Mouse (Mus musculus) liver, embryonic 11.5 days (tissue): ENCODE measurements at regions not wholly inside any gene's neighbourhood (a gene's known extent, or its start where the extent isn't known, plus 50 kb on each side); places are given as distances from the start of the nearest gene placed in this dataset.

Source experiments
- ATAC-seq: fragments of 200-750 bp; cut with Nextera tagmentation; replicated peaks from 2 replicates; pipeline ENCODE4 v1.8.0; 2017; ENCODE audit warnings: moderate number of reproducible peaks, mild to moderate bottlenecking, moderate TSS enrichment, moderate library complexity; ENCODE audit not compliant: low FRiP score
- DNase-seq: peaks from one replicate; pipeline ENCODE4 v3.0.0-alpha.2; 2017; ENCODE audit warnings: low spot score
- H3K27ac ChIP-seq: fragments of 300-500 bp; sonication (generic); 2 replicates; pipeline ENCODE4 v1.5.1; 2014; ENCODE audit warnings: mild to moderate bottlenecking, low read depth, low read length, control low read depth
- H3K27me3 ChIP-seq: fragments of 300-500 bp; sonication (generic); replicated peaks from 2 replicates; pipeline ENCODE4 v1.6.1; 2014; ENCODE audit warnings: low read length, mixed read lengths; ENCODE audit not compliant: control insufficient read depth, insufficient read depth
- H3K36me3 ChIP-seq: fragments of 300-500 bp; sonication (generic); 2 replicates; pipeline ENCODE4 v1.6.1; 2014; ENCODE audit warnings: mild to moderate bottlenecking, low read length, moderate library complexity, mixed read lengths; ENCODE audit not compliant: control insufficient read depth, insufficient read depth
- H3K4me1 ChIP-seq: fragments of 300-500 bp; sonication (generic); replicated peaks from 2 replicates; pipeline ENCODE4 v1.6.1; 2014; ENCODE audit warnings: low read length, mixed read lengths; ENCODE audit not compliant: control insufficient read depth, insufficient read depth
- H3K4me2 ChIP-seq: fragments of 300-500 bp; sonication (generic); 2 replicates; pipeline ENCODE4 v1.6.1; 2014; ENCODE audit warnings: mild to moderate bottlenecking, control low read depth, moderate library complexity
- H3K4me3 ChIP-seq: fragments of 300-500 bp; sonication (generic); 2 replicates; pipeline ENCODE4 v1.5.1; 2014; ENCODE audit warnings: low read depth, low read length, control low read depth
- H3K9ac ChIP-seq: fragments of 300-500 bp; sonication (generic); 2 replicates; pipeline ENCODE4 v1.6.1; 2014; ENCODE audit warnings: low read depth, low read length, control low read depth
- H3K9me3 ChIP-seq: fragments of 300-500 bp; sonication (generic); 2 replicates; pipeline ENCODE4 v1.6.1; 2016; ENCODE audit warnings: low read length, inconsistent platforms, mixed read lengths; ENCODE audit not compliant: control insufficient read depth
- WGBS: fragments of 180-500 bp; shearing (Covaris S2); extraction: QIAGEN DNeasy Blood & Tissue Kit; methylation state at CpG from one replicate; pipeline ENCODE4 v1.1.7; 2014; 5-methylcytosine and 5-hydroxymethylcytosine counted together

- Histone ChIP-seq H3K36me3 (no peaks in the 10 kb centered on the region), H3K4me1 (0 out of 2 replicates have a peak, but pooled peaks cover 3% of the 10 kb centered on the region), H3K27me3 (no peaks in the 10 kb centered on the region), H3K9ac (no peak overlapping the region), H3K4me3 (no peak overlapping the region), H3K27ac (no peak overlapping the region; the same call in 1 of the 2 replicates), H3K4me2 (no peak overlapping the region), H3K9me3 (no peaks in the 10 kb centered on the region)
- DNase-seq (no peak), ATAC-seq (no peak)
- 74% methylated on average over 4 of the region's 4 CpGs for WGBS
These were observed 153.1 kb downstream of the Irs2 start for GRCm38 (mm10) chr8:10855131-10855530.

- no peaks in the 10 kb centered on the region for H3K27me3 ChIP-seq
- no peak for DNase-seq
- no peak overlapping the region for H3K4me3 ChIP-seq
- 0 out of 2 replicates have a peak, but pooled peaks cover 3% of the 10 kb centered on the region for H3K4me1 ChIP-seq
- no peak overlapping the region for H3K9ac ChIP-seq
- WGBS, result 43% methylated on average over 6 of the region's 6 CpGs
- H3K36me3 ChIP-seq, result no peaks in the 10 kb centered on the region
- H3K9me3 ChIP-seq, result no peaks in the 10 kb centered on the region
- no peak overlapping the region for H3K27ac ChIP-seq
- H3K4me2 ChIP-seq, result no peak overlapping the region
- peak; percentile 65 for ATAC-seq
These were observed 153.7 kb downstream of the Irs2 start for GRCm38 (mm10) chr8:10854600-10854999.

- no peaks in the 10 kb centered on the region; the same call in 1 of the 2 replicates for H3K27me3 ChIP-seq
- H3K36me3 ChIP-seq, result no peaks in the 10 kb centered on the region
- no peak overlapping the region for H3K9ac ChIP-seq
- no peak overlapping the region for H3K4me3 ChIP-seq
- 63% methylated on average over 5 of the region's 5 CpGs for WGBS
- no peaks in the 10 kb centered on the region for H3K9me3 ChIP-seq
- H3K4me1 ChIP-seq, result 0 out of 2 replicates have a peak, but pooled peaks cover 3% of the 10 kb centered on the region
- no peak overlapping the region for H3K4me2 ChIP-seq
- DNase-seq (no peak), ATAC-seq (no peak)
- no peak overlapping the region for H3K27ac ChIP-seq
These were observed 154.4 kb downstream of the Irs2 start for GRCm38 (mm10) chr8:10853901-10854300.

GRCm38 (mm10) chr8:10849916-10850315, 158.3 kb downstream of the Irs2 start:
- no peak overlapping the region for H3K4me3 ChIP-seq
- no peaks in the 10 kb centered on the region for H3K36me3 ChIP-seq
- H3K9ac ChIP-seq, result no peak overlapping the region
- DNase-seq (no peak), ATAC-seq (no peak)
- no peaks in the 10 kb centered on the region; the same call in 1 of the 2 replicates for H3K27me3 ChIP-seq
- H3K4me2 ChIP-seq, result no peak overlapping the region
- H3K4me1 ChIP-seq, result no peaks in the 10 kb centered on the region
- no peak overlapping the region for H3K27ac ChIP-seq
- no peaks in the 10 kb centered on the region for H3K9me3 ChIP-seq
- WGBS, result 81% methylated on average over 7 of the region's 7 CpGs

GRCm38 (mm10) chr8:10845607-10846006, 162.7 kb downstream of the Irs2 start:
- DNase-seq (no peak), ATAC-seq (no peak)
- no peak overlapping the region for H3K27ac ChIP-seq
- no peak overlapping the region for H3K4me3 ChIP-seq
- no peak overlapping the region for H3K9ac ChIP-seq
- H3K4me2 ChIP-seq, result no peak overlapping the region
- H3K9me3 ChIP-seq, result no peaks in the 10 kb centered on the region
- peaks cover 2% of the 10 kb centered on the region; the same call in 1 of the 2 replicates for H3K27me3 ChIP-seq
- H3K36me3 ChIP-seq, result no peaks in the 10 kb centered on the region
- WGBS, result 15% methylated on average over 6 of the region's 6 CpGs
- H3K4me1 ChIP-seq, result no peaks in the 10 kb centered on the region

GRCm38 (mm10) chr8:10840853-10841531, 167.3 kb downstream of the Irs2 start:
- whole genome bisulfite sequencing, result 80% methylated on average over 12 of the region's 12 CpGs
- Histone ChIP-seq H3K4me2 (no peak overlapping the region), H3K4me3 (no peak overlapping the region), H3K9me3 (no peaks in the 10 kb centered on the region), H3K9ac (no peak overlapping the region), H3K27ac (no peak overlapping the region), H3K36me3 (no peaks in the 10 kb centered on the region), H3K4me1 (no peaks in the 10 kb centered on the region), H3K27me3 (0 out of 2 replicates have a peak, but pooled peaks cover 2% of the 10 kb centered on the region)
- no peak for DNase-seq
- ATAC-seq, result no peak

- no peak for ATAC-seq
- 94% methylated on average over 1 of the region's 1 CpGs for WGBS
These were observed 168.2 kb downstream of the Irs2 start for GRCm38 (mm10) chr8:10840044-10840443.

GRCm38 (mm10) chr8:10835054-10835453, 173.2 kb downstream of the Irs2 start:
- Histone ChIP-seq H3K4me3 (no peak overlapping the region), H3K9me3 (no peaks in the 10 kb centered on the region), H3K27me3 (no peaks in the 10 kb centered on the region), H3K36me3 (no peaks in the 10 kb centered on the region), H3K27ac (no peak overlapping the region), H3K4me1 (no peaks in the 10 kb centered on the region; the same call in 1 of the 2 replicates), H3K9ac (no peak overlapping the region), H3K4me2 (no peak overlapping the region)
- no peak for DNase-seq
- ATAC-seq, result no peak
- 46% methylated on average over 6 of the region's 6 CpGs for WGBS

More at GRCm38 (mm10) chr8:10840044-10840443, 168.2 kb downstream of the Irs2 start:
- no peak overlapping the region for H3K9ac ChIP-seq
- H3K27ac ChIP-seq, result no peak overlapping the region
- H3K4me1 ChIP-seq, result no peaks in the 10 kb centered on the region; the same call in 1 of the 2 replicates
- H3K27me3 ChIP-seq, result 0 out of 2 replicates have a peak, but pooled peaks cover 2% of the 10 kb centered on the region
- H3K4me2 ChIP-seq, result no peak overlapping the region
- DNase-seq, result no peak
- no peaks in the 10 kb centered on the region for H3K9me3 ChIP-seq
- no peaks in the 10 kb centered on the region for H3K36me3 ChIP-seq
- no peak overlapping the region for H3K4me3 ChIP-seq

- no peaks in the 10 kb centered on the region for H3K9me3 ChIP-seq
- no peak for DNase-seq
- H3K27me3 ChIP-seq, result no peaks in the 10 kb centered on the region
- H3K4me3 ChIP-seq, result no peak overlapping the region
- no peak overlapping the region for H3K4me2 ChIP-seq
- no peak for ATAC-seq
- H3K4me1 ChIP-seq, result no peaks in the 10 kb centered on the region; the same call in 1 of the 2 replicates
- H3K9ac ChIP-seq, result no peak overlapping the region
- H3K36me3 ChIP-seq, result no peaks in the 10 kb centered on the region
- no peak overlapping the region for H3K27ac ChIP-seq
- WGBS, result 75% methylated on average over 7 of the region's 7 CpGs
These were observed 176.4 kb downstream of the Irs2 start for GRCm38 (mm10) chr8:10831864-10832263.
